Mouse (Mus musculus): Measurements from ENCODE around the gene 2210010C04Rik. TPM values are rescaled to one million over a fixed set of nuclear protein-coding genes. Genes with fewer than 3 reads are reported as not detected.

Gene 2210010C04Rik
- total and polyA plus RNA-seq, 3 experiments, result not detected

Other genes starting within 250 kb of the 2210010C04Rik start
- not detected in 2 replicates for gene Moxd2, start 148.0 kb downstream of the 2210010C04Rik start, total RNA-seq (2012; rRNA removed)
- gene Moxd2, start 148.0 kb downstream of the 2210010C04Rik start, polyA plus RNA-seq (2012; ENCODE audit: insufficient read depth in 1 of 2, insufficient read length in 2 of 2, low read depth in 1 of 2, low replicate concordance in 2 of 2, missing spikeins in 1 of 2), result not detected
- gene Prss58, start 135.1 kb downstream of the 2210010C04Rik start, total RNA-seq (2012; rRNA removed), result not detected in 2 replicates
- not detected for gene Prss58, start 135.1 kb downstream of the 2210010C04Rik start, polyA plus RNA-seq (2012; ENCODE audit: insufficient read depth in 1 of 2, insufficient read length in 2 of 2, low read depth in 1 of 2, low replicate concordance in 2 of 2, missing spikeins in 1 of 2)
- not detected in 2 replicates for gene 1700074P13Rik, start 95.0 kb downstream of the 2210010C04Rik start, total RNA-seq (2012; rRNA removed)
- not detected for gene 1700074P13Rik, start 95.0 kb downstream of the 2210010C04Rik start, polyA plus RNA-seq (2012; ENCODE audit: insufficient read depth in 1 of 2, insufficient read length in 2 of 2, low read depth in 1 of 2, low replicate concordance in 2 of 2, missing spikeins in 1 of 2)
- not detected in 2 replicates for gene Gm4744, start 83.6 kb downstream of the 2210010C04Rik start, total RNA-seq (2012; rRNA removed)
- not detected for gene Gm4744, start 83.6 kb downstream of the 2210010C04Rik start, polyA plus RNA-seq (2012; ENCODE audit: insufficient read depth in 1 of 2, insufficient read length in 2 of 2, low read depth in 1 of 2, low replicate concordance in 2 of 2, missing spikeins in 1 of 2)
- not detected in 2 replicates for gene 1810009J06Rik, start 70.8 kb downstream of the 2210010C04Rik start, total RNA-seq (2012; rRNA removed)
- gene 1810009J06Rik, start 70.8 kb downstream of the 2210010C04Rik start, polyA plus RNA-seq (2012; ENCODE audit: insufficient read depth in 1 of 2, insufficient read length in 2 of 2, low read depth in 1 of 2, low replicate concordance in 2 of 2, missing spikeins in 1 of 2), result not detected
- gene Gm2663, start 36.0 kb downstream of the 2210010C04Rik start, total RNA-seq (2012; rRNA removed), result not detected in 2 replicates
- gene Gm2663, start 36.0 kb downstream of the 2210010C04Rik start, polyA plus RNA-seq (2012; ENCODE audit: insufficient read depth in 1 of 2, insufficient read length in 2 of 2, low read depth in 1 of 2, low replicate concordance in 2 of 2, missing spikeins in 1 of 2), result not detected